Mouse (Mus musculus) urinary bladder, postnatal 4 days (tissue): ENCODE measurements at regions not wholly inside any gene's neighbourhood (a gene's known extent, or its start where the extent isn't known, plus 50 kb on each side); places are given as distances from the start of the nearest gene placed in this dataset.

Source experiments
- DNase-seq, 2 experiments: peaks; one replicate each; pipeline ENCODE4 v3.0.0; 2021 to 2022; ENCODE audit warnings: low spot score in 2 of 2

GRCm38 (mm10) chr16:30736662-30737326 is 137.3 kb downstream of the Fam43a start:
- DNase-seq = no peak

- no peak for DNase-seq
These were observed 138.0 kb downstream of the Fam43a start for GRCm38 (mm10) chr16:30737524-30737923.

GRCm38 (mm10) chr16:30739651-30740050 is 140.1 kb downstream of the Fam43a start:
- DNase-seq = no peak

GRCm38 (mm10) chr16:30741192-30741591 is 141.7 kb downstream of the Fam43a start:
- no peak for DNase-seq

GRCm38 (mm10) chr16:30742474-30742873 is 143.0 kb downstream of the Fam43a start:
- no peak for DNase-seq

- no peak for DNase-seq
These were observed 144.0 kb downstream of the Fam43a start for GRCm38 (mm10) chr16:30743566-30743965.

GRCm38 (mm10) chr16:30744237-30744636 is 144.7 kb downstream of the Fam43a start:
- DNase-seq = no peak

- no peak for DNase-seq
These were observed 146.2 kb downstream of the Fam43a start for GRCm38 (mm10) chr16:30745598-30746181.

GRCm38 (mm10) chr16:30746211-30746610 is 146.7 kb downstream of the Fam43a start:
- no peak for DNase-seq

- no peak for DNase-seq
These were observed 150.3 kb downstream of the Fam43a start for GRCm38 (mm10) chr16:30749841-30750240.

GRCm38 (mm10) chr16:30755771-30756170 is 156.2 kb downstream of the Fam43a start:
- DNase-seq = no peak

GRCm38 (mm10) chr16:30756678-30757077 is 157.2 kb downstream of the Fam43a start:
- DNase-seq = no peak

GRCm38 (mm10) chr16:30757556-30757955 is 158.0 kb downstream of the Fam43a start:
- no peak for DNase-seq

GRCm38 (mm10) chr16:30758041-30758440 is 158.5 kb downstream of the Fam43a start:
- no peak for DNase-seq

GRCm38 (mm10) chr16:30759503-30759902 is 160.0 kb downstream of the Fam43a start:
- no peak for DNase-seq

GRCm38 (mm10) chr16:30761201-30761710 is 161.7 kb downstream of the Fam43a start:
- no peak for DNase-seq

- no peak for DNase-seq
These were observed 163.5 kb downstream of the Fam43a start for GRCm38 (mm10) chr16:30762898-30763595.

- DNase-seq = no peak
These were observed 166.1 kb downstream of the Fam43a start for GRCm38 (mm10) chr16:30765591-30765990.

GRCm38 (mm10) chr16:30769007-30769442 is 169.5 kb downstream of the Fam43a start:
- no peak for DNase-seq

GRCm38 (mm10) chr16:30769467-30769866 is 169.9 kb downstream of the Fam43a start:
- DNase-seq = no peak

GRCm38 (mm10) chr16:30772802-30773201 is 173.3 kb downstream of the Fam43a start:
- DNase-seq = no peak

GRCm38 (mm10) chr16:30774951-30775661 is 175.6 kb downstream of the Fam43a start:
- no peak for DNase-seq
